Mouse (Mus musculus) embryonic facial prominence, embryonic 15.5 days (tissue): ENCODE data around the gene Sar1a. TPM values are rescaled to one million over a fixed set of nuclear protein-coding genes. Genes with fewer than 3 reads are reported as not detected.

Source experiments
- ATAC-seq: fragments of 200-750 bp; cut with Nextera tagmentation; 2 replicates; pipeline ENCODE4 v1.8.0; 2017; ENCODE audit warnings: low read depth, moderate TSS enrichment; ENCODE audit not compliant: insufficient number of reproducible peaks, low FRiP score, low TSS enrichment
- H3K27ac ChIP-seq: fragments of 300-500 bp; sonication (generic); replicated peaks from 2 replicates; pipeline ENCODE4 v1.5.1; 2015; ENCODE audit warnings: mild to moderate bottlenecking, inconsistent platforms
- H3K27me3 ChIP-seq: fragments of 300-500 bp; sonication (generic); 2 replicates; pipeline ENCODE4 v1.6.1; 2015; ENCODE audit warnings: inconsistent platforms
- H3K36me3 ChIP-seq: fragments of 300-500 bp; sonication (generic); 2 replicates; pipeline ENCODE4 v1.6.1; 2015; ENCODE audit warnings: mild to moderate bottlenecking, inconsistent platforms
- H3K4me1 ChIP-seq: fragments of 300-500 bp; sonication (generic); 2 replicates; pipeline ENCODE4 v1.6.1; 2015; ENCODE audit warnings: inconsistent platforms
- H3K4me2 ChIP-seq: fragments of 300-500 bp; sonication (generic); replicated peaks from 2 replicates; pipeline ENCODE4 v1.6.1; 2015; ENCODE audit warnings: mild to moderate bottlenecking, inconsistent platforms
- H3K4me3 ChIP-seq: fragments of 300-500 bp; sonication (generic); replicated peaks from 2 replicates; pipeline ENCODE4 v1.5.1; 2015; ENCODE audit warnings: mild to moderate bottlenecking, inconsistent platforms
- H3K9ac ChIP-seq: fragments of 300-500 bp; sonication (generic); 2 replicates; pipeline ENCODE4 v1.6.1; 2015; ENCODE audit warnings: inconsistent platforms
- H3K9me3 ChIP-seq: fragments of 300-500 bp; sonication (generic); replicated peaks from 2 replicates; pipeline ENCODE4 v1.6.1; 2016; ENCODE audit warnings: inconsistent platforms
- WGBS: fragments of 180-500 bp; shearing (Covaris S2); methylation state at CpG from one replicate; pipeline ENCODE4 v1.1.7; 2015; 5-methylcytosine and 5-hydroxymethylcytosine counted together
- polyA plus RNA-seq: library from polyadenylated mRNA; unstranded; fragments of >200 nt; fragmentation: Nextera tagmentation; extraction: Ambion mirVana; gene quantifications from 2 replicates; pipeline ENCODE4 v1.2.1, GENCODE M21; 2015

Sar1a gene
- 284 and 297 TPM in 2 replicates for polyA plus RNA-seq

- Histone ChIP-seq H3K4me1 (peaks cover 22% of the 10 kb centered on the region), H3K4me2 (peak within 1 kb of the TSS; percentile 60), H3K9ac (peak within 1 kb of the TSS; percentile 99), H3K9me3 (no peaks in the 10 kb centered on the region), H3K27me3 (no peaks in the 10 kb centered on the region), H3K4me3 (peak within 1 kb of the TSS; percentile 88), H3K27ac (peak within 1 kb of the TSS; percentile 93), H3K36me3 (peaks cover 15% of the 10 kb centered on the region)
- ATAC-seq: peak; percentile 100
- WGBS: under 1% methylated on average over 84 of the region's 84 CpGs
Measured at GRCm38 (mm10) chr10:61680015-61680913, at the start of gene Sar1a. Gene Sar1a (plus strand): TSS chr10:61680299.

GRCm38 (mm10) chr10:61632445-61632844 lies 47.7 kb upstream of the Sar1a start:
- Histone ChIP-seq H3K27ac (no peak overlapping the region), H3K4me2 (no peak overlapping the region), H3K36me3 (no peaks in the 10 kb centered on the region), H3K4me1 (no peaks in the 10 kb centered on the region), H3K27me3 (no peaks in the 10 kb centered on the region; the same call in 1 of the 2 replicates), H3K4me3 (no peak overlapping the region), H3K9ac (no peak overlapping the region), H3K9me3 (0 out of 2 replicates have a peak, but pooled peaks cover 4% of the 10 kb centered on the region)
- 75% methylated on average over 10 of the region's 10 CpGs for WGBS
- no peak for ATAC-seq

GRCm38 (mm10) chr10:61637055-61637454 lies 43.0 kb upstream of the Sar1a start:
- Histone ChIP-seq H3K4me1 (no peaks in the 10 kb centered on the region), H3K4me3 (no peak overlapping the region), H3K4me2 (no peak overlapping the region), H3K9me3 (0 out of 2 replicates have a peak, but pooled peaks cover 4% of the 10 kb centered on the region), H3K27me3 (no peaks in the 10 kb centered on the region), H3K9ac (no peak overlapping the region), H3K36me3 (no peaks in the 10 kb centered on the region), H3K27ac (no peak overlapping the region)
- 72% methylated on average over 7 of the region's 7 CpGs for WGBS
- ATAC-seq: no peak

GRCm38 (mm10) chr10:61640363-61640762 lies 39.7 kb upstream of the Sar1a start:
- WGBS: 65% methylated on average over 4 of the region's 4 CpGs
- no peaks in the 10 kb centered on the region for H3K36me3 ChIP-seq
- H3K27ac ChIP-seq: no peak overlapping the region
- 0 out of 2 replicates have a peak, but pooled peaks cover 4% of the 10 kb centered on the region for H3K9me3 ChIP-seq
- H3K4me1 ChIP-seq: no peaks in the 10 kb centered on the region
- H3K4me3 ChIP-seq: no peak overlapping the region
- H3K27me3 ChIP-seq: no peaks in the 10 kb centered on the region
- H3K4me2 ChIP-seq: no peak overlapping the region
- H3K9ac ChIP-seq: no peak overlapping the region
- no peak for ATAC-seq

- 79% methylated on average over 7 of the region's 7 CpGs for WGBS
Measured at GRCm38 (mm10) chr10:61646557-61646956, 33.5 kb upstream of the Sar1a start.

GRCm38 (mm10) chr10:61647790-61648736 lies 32.0 kb upstream of the Sar1a start, which contains the start of gene Ppa1:
Gene Ppa1 (plus strand): TSS chr10:61648552.
- Histone ChIP-seq H3K4me3 (peak within 1 kb of the TSS; percentile 87), H3K4me1 (peaks cover 13% of the 10 kb centered on the region), H3K4me2 (peak within 1 kb of the TSS; percentile 86), H3K9ac (peak within 1 kb of the TSS; percentile 69), H3K36me3 (0 out of 2 replicates have a peak, but pooled peaks cover 7% of the 10 kb centered on the region), H3K27me3 (no peaks in the 10 kb centered on the region), H3K27ac (peak within 1 kb of the TSS; percentile 83), H3K9me3 (no peaks in the 10 kb centered on the region)
- peak; percentile 93 for ATAC-seq
- WGBS: 2% methylated on average over 38 of the region's 50 CpGs

More at GRCm38 (mm10) chr10:61646557-61646956, 33.5 kb upstream of the Sar1a start:
- H3K4me1 ChIP-seq: peaks cover 13% of the 10 kb centered on the region
- no peaks in the 10 kb centered on the region for H3K9me3 ChIP-seq
- no peak overlapping the region for H3K27ac ChIP-seq
- no peak for ATAC-seq
- no peak overlapping the region for H3K4me3 ChIP-seq
- H3K27me3 ChIP-seq: no peaks in the 10 kb centered on the region
- H3K36me3 ChIP-seq: no peaks in the 10 kb centered on the region
- H3K9ac ChIP-seq: no peak overlapping the region
- H3K4me2 ChIP-seq: no peak overlapping the region

GRCm38 (mm10) chr10:61648737-61649645 lies 31.1 kb upstream of the Sar1a start:
- Histone ChIP-seq H3K4me1 (peaks cover 13% of the 10 kb centered on the region), H3K27ac (peak overlapping the region; percentile 83), H3K36me3 (0 out of 2 replicates have a peak, but pooled peaks cover 8% of the 10 kb centered on the region), H3K4me2 (peak overlapping the region; percentile 86), H3K4me3 (peak overlapping the region; percentile 87), H3K9ac (peak overlapping the region; percentile 69), H3K9me3 (no peaks in the 10 kb centered on the region), H3K27me3 (no peaks in the 10 kb centered on the region)
- 2% methylated on average over 49 of the region's 49 CpGs for WGBS
- peak; percentile 59; the same call in 1 of the 2 replicates for ATAC-seq

- ATAC-seq: no peak
- H3K9ac ChIP-seq: no peak overlapping the region
- no peaks in the 10 kb centered on the region for H3K27me3 ChIP-seq
- no peak overlapping the region for H3K27ac ChIP-seq
- no peak overlapping the region for H3K4me2 ChIP-seq
- H3K4me1 ChIP-seq: peaks cover 5% of the 10 kb centered on the region
- no peak overlapping the region for H3K4me3 ChIP-seq
- H3K36me3 ChIP-seq: 0 out of 2 replicates have a peak, but pooled peaks cover 8% of the 10 kb centered on the region
- no peaks in the 10 kb centered on the region for H3K9me3 ChIP-seq
- 88% methylated on average over 4 of the region's 4 CpGs for WGBS
Measured at GRCm38 (mm10) chr10:61654105-61654504, 26.0 kb upstream of the Sar1a start.

GRCm38 (mm10) chr10:61654691-61655090 lies 25.4 kb upstream of the Sar1a start:
- peaks cover 11% of the 10 kb centered on the region for H3K36me3 ChIP-seq
- H3K9ac ChIP-seq: no peak overlapping the region
- ATAC-seq: no peak
- no peak overlapping the region for H3K4me3 ChIP-seq
- WGBS: 78% methylated on average over 7 of the region's 7 CpGs
- no peak overlapping the region for H3K4me2 ChIP-seq
- H3K27me3 ChIP-seq: no peaks in the 10 kb centered on the region
- no peaks in the 10 kb centered on the region for H3K4me1 ChIP-seq
- no peaks in the 10 kb centered on the region for H3K9me3 ChIP-seq
- H3K27ac ChIP-seq: no peak overlapping the region

- no peak overlapping the region for H3K9ac ChIP-seq
- ATAC-seq: no peak
- no peaks in the 10 kb centered on the region for H3K4me1 ChIP-seq
- no peak overlapping the region for H3K4me2 ChIP-seq
- no peak overlapping the region for H3K4me3 ChIP-seq
- H3K36me3 ChIP-seq: peaks cover 16% of the 10 kb centered on the region
- no peak overlapping the region for H3K27ac ChIP-seq
- WGBS: 76% methylated on average over 3 of the region's 3 CpGs
- H3K9me3 ChIP-seq: no peaks in the 10 kb centered on the region
- no peaks in the 10 kb centered on the region for H3K27me3 ChIP-seq
Measured at GRCm38 (mm10) chr10:61655188-61655587, 24.9 kb upstream of the Sar1a start.
